Mouse (Mus musculus): Measurements from ENCODE around the gene Klhdc8a. TPM values are rescaled to one million over a fixed set of nuclear protein-coding genes. Genes with fewer than 3 reads are reported as not detected.
A peak's percentile ranks its signal among the peaks of the same experiment; 100 is the strongest.

The Klhdc8a gene
- polyA plus RNA-seq, 1 experiment, result 1.6 TPM

- peak; percentile 70 for DNase-seq (ENCODE audit: low read depth, low spot score)
- WGBS, result 41% methylated on average over 3 of the region's 3 CpGs
Observed at GRCm38 (mm10) chr1:132312703-132313102, 14.3 kb downstream of the Klhdc8a start.

- peak; percentile 89 for DNase-seq (ENCODE audit: low read depth, low spot score)
Observed at GRCm38 (mm10) chr1:132315889-132316624, 17.6 kb downstream of the Klhdc8a start, which contains the start of gene Nuak2. Nuak2 (plus strand) TSS chr1:132316126.

GRCm38 (mm10) chr1:132316625-132316994 is 18.2 kb downstream of the Klhdc8a start:
- DNase-seq (ENCODE audit: low read depth, low spot score), result no peak
- 13% methylated on average over 7 of the region's 7 CpGs for WGBS

More at GRCm38 (mm10) chr1:132315889-132316624, 17.6 kb downstream of the Klhdc8a start, which contains the start of gene Nuak2:
- under 1% methylated on average over 67 of the region's 67 CpGs for WGBS

DNA sequence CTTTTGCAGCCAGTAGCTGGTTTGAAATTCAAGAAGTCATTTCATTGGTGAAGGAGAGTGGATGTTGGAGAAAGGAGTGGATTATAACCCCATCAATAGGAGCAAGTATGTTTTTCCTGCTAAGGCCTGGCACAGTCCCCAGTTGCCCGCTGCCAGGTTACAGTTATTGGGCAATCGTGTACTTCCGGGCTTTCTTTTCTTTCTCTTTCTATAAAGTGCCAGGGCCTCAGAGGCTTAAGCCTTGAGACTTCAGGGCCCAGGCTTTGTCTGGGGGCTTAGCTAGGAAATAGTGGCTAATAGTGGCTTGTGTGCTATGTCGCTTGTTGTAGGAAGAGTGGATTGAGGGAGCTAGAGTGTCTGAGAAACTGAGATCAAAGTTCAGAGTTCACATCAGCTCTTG is 19.0 kb downstream of the Klhdc8a start:
- peak; percentile 72 for DNase-seq (ENCODE audit: low read depth, low spot score)
- 14% methylated on average over 4 of the region's 4 CpGs for WGBS

GRCm38 (mm10) chr1:132317894-132318863 is 19.8 kb downstream of the Klhdc8a start:
- no peak for DNase-seq (ENCODE audit: low read depth, low spot score)

DNA sequence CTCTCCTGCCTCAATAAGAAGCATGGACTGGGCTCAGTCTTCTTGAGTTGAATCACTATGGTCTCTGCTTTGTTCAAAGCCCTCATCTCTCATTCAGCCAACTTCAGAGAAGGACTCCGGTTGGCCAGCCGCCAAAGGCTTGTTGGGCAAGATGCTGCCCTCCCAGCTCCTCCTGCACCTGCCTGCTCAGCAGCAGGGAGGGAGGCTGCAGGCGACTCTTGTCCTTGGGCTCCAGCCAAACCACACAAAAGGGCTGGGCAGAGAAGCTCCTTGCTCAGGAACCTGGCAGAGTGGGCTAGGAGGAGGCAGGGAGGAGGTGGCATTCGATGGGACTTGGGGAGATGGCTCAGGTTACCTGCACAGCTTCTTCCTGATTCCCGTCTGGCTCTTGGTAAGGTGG is 20.8 kb downstream of the Klhdc8a start:
- DNase-seq (ENCODE audit: low read depth, low spot score), result peak; percentile 95
- 24% methylated on average over 5 of the region's 5 CpGs for WGBS

More at GRCm38 (mm10) chr1:132317894-132318863, 19.8 kb downstream of the Klhdc8a start:
- WGBS, result 29% methylated on average over 8 of the region's 8 CpGs

- WGBS, result 59% methylated on average over 7 of the region's 7 CpGs
- no peak for DNase-seq (ENCODE audit: low read depth, low spot score)
Observed at GRCm38 (mm10) chr1:132321821-132322580, 23.6 kb downstream of the Klhdc8a start.

GRCm38 (mm10) chr1:132322711-132323542 is 24.5 kb downstream of the Klhdc8a start:
- WGBS, result 55% methylated on average over 13 of the region's 13 CpGs
- DNase-seq (ENCODE audit: low read depth, low spot score), result no peak

DNA sequence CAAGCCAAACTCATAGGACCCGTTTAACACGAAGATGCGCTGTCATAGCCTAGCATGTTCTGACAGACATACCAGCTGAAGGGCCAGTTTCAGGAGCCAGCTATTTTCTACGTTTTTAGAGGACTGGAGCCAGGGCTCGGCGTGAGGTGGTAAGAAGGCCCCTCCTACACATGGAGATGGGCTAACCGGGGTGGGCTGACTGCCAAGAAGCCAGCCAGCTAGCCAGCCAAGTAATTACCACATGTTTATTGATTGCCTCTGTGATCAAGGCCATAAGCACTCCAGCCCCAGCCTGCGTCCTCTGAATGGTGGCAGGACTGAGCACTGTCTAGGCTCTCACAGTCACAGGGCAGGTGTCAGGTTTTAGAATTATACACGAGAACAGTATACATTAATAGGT is 28.4 kb downstream of the Klhdc8a start:
- WGBS, result 24% methylated on average over 9 of the region's 9 CpGs
- DNase-seq (ENCODE audit: low read depth, low spot score), result no peak

GRCm38 (mm10) chr1:132327477-132327876 is 29.1 kb downstream of the Klhdc8a start:
- DNase-seq (ENCODE audit: low read depth, low spot score), result no peak
- 88% methylated on average over 17 of the region's 17 CpGs for WGBS

DNA sequence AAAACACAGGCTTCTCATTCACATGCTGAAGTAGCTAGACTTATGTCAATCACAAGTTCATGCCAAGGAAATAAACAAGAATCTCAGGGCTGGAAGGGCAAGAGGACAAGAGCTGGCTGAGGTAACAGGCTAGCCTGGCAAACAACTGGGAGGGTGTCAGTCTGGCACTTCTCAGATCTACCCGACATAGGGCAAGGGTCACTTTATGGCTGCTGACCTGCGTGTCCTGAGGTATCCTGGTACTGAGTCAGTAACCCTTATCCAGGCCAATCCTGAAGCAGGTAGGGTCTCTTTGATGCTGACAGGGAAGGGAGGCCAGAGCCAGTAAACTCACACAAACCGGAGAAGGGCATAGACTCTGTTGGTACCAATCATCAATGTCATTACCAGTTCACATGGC is 30.1 kb downstream of the Klhdc8a start:
- 29% methylated on average over 3 of the region's 3 CpGs for whole genome bisulfite sequencing
- DNase-seq (ENCODE audit: low read depth, low spot score), result peak; percentile 75

- WGBS, result 76% methylated on average over 7 of the region's 7 CpGs
- no peak for DNase-seq (ENCODE audit: low read depth, low spot score)
Observed at GRCm38 (mm10) chr1:132329656-132330055, 31.2 kb downstream of the Klhdc8a start.

DNA sequence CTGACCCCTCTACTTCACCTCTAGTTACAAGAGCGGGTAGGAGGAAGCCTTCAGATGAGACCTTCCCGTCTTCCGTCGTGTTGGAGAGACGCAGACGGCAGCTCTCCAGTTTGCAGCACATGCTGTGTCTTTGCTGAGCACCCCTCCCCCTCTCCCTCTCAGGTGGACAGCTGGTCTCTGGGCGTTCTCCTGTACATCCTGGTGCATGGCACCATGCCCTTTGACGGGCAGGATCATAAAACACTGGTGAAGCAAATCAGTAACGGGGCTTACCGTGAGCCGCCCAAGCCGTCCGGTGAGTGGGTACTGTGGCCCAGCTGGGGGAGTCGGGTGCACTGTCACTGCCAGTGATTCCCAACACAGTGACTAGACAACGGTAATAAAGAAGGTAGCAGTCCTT is 32.0 kb downstream of the Klhdc8a start:
- WGBS, result 46% methylated on average over 15 of the region's 15 CpGs
- DNase-seq (ENCODE audit: low read depth, low spot score), result no peak

DNA sequence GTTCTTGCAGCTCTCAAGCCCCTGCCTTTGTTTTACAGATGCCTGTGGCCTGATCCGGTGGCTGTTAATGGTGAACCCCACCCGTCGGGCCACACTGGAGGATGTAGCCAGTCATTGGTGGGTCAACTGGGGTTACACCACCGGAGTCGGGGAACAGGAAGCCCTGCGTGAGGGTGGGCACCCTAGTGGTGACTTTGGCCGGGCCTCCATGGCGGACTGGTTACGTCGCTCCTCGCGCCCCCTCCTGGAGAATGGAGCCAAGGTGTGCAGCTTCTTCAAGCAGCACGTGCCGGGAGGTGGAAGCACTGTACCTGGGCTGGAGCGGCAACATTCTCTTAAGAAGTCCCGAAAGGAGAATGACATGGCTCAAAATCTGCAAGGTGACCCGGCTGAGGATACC is 32.9 kb downstream of the Klhdc8a start:
- DNase-seq (ENCODE audit: low read depth, low spot score), result no peak
- 91% methylated on average over 17 of the region's 17 CpGs for whole genome bisulfite sequencing

DNA sequence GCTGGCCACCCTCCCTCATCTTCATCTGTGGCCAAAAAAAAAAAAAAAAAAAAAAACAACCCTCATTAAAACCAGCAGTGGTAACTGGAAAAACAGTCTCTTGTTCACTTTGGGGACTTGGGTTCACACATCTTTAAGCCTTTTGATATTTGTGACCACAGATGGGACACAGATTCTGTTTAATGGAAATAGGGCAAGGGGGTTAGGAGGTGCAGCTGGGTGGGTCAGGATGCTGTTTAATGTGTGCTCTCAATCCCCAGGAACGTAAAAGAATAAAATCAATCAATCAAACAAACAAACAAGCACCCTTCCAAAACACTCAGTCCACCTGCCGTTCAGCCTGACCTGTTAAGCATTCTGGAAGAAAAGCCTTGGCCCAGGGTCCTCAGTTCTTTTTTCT is 34.8 kb downstream of the Klhdc8a start:
- 19% methylated on average over 2 of the region's 2 CpGs for WGBS
- DNase-seq (ENCODE audit: low read depth, low spot score), result no peak

DNA sequence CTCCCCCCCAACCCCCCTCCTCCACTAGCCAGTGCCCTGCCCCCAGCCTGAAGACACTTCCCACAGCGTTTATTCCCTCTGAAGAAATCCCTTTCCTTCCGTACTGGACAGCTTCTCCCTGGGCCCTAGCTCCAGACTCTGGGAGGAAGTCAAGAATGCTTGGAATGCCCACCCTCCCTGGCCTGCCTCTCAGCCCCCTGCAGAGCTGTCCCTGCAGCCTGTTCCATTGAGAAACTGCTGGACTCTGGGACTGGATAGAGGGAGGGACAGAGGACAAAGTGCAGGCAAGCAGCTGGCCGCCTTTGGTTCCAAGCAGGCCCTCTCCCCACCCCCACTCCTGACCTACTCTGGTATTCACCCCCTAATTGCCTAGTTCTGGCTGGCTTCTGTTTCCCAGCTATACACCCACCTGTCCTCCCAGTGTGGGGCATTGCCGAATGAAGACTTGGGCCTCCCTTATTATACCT is 35.3 kb downstream of the Klhdc8a start:
- no peak for DNase-seq (ENCODE audit: low read depth, low spot score)
- 11% methylated on average over 4 of the region's 4 CpGs for WGBS

DNA sequence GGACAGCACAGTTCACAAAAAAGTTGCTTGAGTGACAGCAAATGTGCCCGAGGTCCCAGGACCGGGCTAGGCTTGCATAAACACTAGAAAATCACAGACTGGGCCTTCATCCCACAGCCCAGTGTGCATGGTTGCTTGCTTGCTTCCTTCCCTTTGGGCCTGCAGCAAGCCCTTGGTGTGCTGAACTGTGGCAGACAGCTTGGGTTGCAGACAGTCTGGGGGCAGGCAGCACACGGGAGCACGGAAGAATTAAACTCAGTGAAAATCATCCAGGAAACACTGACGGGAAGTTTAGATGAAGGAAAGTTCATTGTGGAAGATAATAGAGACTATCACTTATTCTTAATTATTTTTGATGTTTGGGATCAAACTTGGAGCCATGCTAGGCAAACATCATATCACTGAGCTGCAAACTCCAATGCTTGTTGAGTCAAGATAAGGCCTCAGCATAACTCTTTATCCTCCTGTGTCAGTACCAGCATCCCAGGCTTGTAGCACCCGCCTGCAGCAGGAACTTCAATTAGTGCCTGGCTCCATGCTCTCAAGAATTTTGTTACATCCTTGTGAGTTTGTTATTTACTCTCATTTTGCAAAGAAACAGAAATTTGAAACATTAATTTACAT is 35.9 kb downstream of the Klhdc8a start:
- whole genome bisulfite sequencing, result 48% methylated on average over 6 of the region's 6 CpGs
- no peak for DNase-seq (ENCODE audit: low read depth, low spot score)

- DNase-seq (ENCODE audit: low read depth, low spot score), result no peak
- WGBS, result 74% methylated on average over 12 of the region's 12 CpGs
Observed at GRCm38 (mm10) chr1:132335378-132335965, 37.0 kb downstream of the Klhdc8a start.

Data from large intestine, adult 2 months (tissue).